Mouse (Mus musculus) urinary bladder, postnatal 4 days (tissue): Measurements from ENCODE around the gene Tmem201.
"Not testable (repeated sequence)": the region's sequence is repeated elsewhere in the genome, so short reads cannot be mapped to it uniquely, and the experiment has no call there.

Experiments
- DNase-seq, 2 experiments: peaks; one replicate each; pipeline ENCODE4 v3.0.0; 2021 to 2022; ENCODE audit warnings: low spot score in 2 of 2

Tmem201 gene

DNA sequence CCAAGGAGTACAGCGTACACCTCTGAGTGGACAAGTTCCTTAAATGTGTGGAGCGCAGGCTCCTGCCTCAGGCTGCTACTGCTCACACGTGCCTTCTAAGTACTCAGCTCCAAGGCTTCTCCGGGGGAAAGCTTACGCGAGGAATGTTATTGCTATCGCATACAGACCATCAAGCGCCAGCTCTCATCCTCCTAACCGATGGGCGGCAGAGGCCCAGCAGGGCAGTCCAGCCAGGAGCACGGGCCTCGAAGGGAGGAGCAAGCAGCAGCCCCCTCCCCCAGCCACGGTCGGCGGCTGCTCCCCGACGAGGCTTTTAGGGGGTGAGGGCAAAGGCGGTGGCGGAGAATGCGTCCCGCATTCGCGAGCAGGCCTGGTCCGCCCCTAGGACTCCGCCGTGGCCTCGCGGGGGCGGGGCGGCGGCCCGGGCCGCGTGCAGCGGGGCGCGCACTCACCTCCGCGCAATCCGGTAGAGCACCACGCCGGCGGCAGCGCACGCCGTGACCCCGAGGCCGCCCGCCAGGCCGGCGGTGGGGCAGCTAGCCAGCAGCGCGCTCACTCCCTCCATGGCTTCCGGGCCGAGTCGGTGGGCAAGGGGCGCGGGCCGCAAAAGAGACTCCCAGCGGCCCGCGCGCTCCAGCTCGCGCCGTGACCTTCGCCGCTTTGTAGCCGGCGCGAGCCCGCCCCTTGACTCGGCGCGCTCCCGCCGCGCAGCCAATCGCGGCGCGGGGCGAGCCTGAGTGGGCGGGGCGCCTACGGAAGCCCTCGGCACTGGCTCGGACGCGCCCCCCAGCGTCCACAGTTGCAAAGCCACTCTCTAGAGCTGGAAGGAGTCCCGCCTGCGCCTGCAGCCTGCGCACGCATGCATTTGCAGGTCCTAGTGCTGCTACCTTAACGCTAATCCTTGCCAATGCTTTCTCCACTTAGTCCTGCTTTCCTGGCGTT is at the start of gene Tmem201:
Gene Tmem201 (minus strand): TSS at position 662 of the 942 bp plus-strand sequence.
- peak; percentile 90 to 95 for DNase-seq

DNA sequence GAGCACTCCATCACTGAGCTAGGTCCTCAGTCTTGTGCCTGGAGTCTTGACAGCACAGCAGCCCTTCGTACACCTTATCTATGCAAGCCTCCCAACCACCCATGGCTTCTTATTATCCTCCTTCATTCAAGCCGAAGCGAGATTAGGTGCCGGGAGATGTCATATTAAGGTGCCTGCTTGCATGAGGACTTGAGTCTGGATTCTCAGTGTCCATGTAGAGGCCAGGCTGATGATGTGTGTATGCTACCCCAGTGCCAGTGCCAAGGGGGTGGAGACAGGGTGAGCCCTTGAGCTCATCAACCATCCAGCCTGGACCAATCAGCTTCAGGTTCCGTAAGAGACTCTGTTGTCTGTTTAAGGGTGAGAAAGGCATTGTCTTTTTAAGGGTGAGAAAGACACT is 47.1 kb upstream of the Tmem201 start:
- no peak for DNase-seq

DNA sequence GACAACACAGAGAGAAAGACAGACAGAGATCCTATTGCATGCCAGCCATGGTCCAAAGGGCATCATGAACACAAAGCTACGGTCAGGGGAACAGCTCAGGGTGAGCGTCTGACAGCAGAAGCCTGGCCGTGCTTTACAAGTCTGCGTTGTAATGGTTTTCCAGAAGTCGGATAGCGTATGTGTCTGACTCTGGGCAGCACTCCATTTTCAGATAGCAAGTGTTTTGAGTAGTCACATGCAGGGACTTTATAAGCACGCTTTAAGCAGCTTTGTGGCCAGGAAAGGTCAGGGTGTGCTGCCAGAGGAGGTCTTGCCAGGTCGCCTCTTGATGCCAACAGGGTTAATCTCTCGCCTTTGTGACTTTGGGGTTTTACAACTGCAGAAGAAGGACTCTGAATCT is 46.5 kb upstream of the Tmem201 start:
- no peak for DNase-seq

- no peak for DNase-seq
Observed at GRCm38 (mm10) chr4:149782975-149783374, 45.1 kb upstream of the Tmem201 start.

DNA sequence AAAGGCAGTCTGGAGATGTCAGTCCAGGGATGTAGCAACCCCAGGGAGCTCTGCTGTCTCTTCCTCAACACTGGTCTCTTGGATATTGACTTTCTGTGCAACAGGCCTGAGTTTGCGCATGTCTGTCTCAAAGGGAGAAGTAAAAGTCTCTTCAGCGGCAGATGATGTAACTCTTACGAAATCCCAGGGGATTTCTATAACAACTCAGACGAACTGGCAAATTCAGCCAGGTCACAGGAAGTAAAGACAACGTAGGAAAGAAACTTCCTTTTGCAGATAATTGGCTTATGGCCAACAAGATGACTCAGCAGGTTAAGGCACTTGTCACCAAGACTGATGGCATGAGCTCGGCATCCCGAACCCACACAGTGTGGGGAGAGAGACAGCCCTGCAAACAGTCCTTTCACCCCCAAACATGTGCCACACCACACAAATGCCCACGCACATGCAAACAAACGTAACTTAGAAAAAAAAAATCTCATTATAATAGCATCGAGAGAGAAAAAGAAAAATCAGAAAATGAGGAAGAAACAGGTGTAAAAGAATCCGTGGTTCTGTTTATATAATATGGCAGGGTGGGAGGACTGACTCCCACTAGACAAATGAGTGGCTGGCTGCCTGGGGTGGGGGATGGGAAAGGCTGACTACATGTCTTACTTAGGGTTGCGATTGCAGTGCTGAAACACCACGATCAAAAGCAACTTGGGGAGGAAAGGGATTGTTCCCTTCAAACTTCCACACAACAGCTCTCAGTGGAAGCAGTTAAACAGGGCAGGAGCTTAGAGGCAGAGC is 42.9 kb upstream of the Tmem201 start:
- DNase-seq: no peak

GRCm38 (mm10) chr4:149779966-149780365 is 42.1 kb upstream of the Tmem201 start:
- no peak for DNase-seq

DNA sequence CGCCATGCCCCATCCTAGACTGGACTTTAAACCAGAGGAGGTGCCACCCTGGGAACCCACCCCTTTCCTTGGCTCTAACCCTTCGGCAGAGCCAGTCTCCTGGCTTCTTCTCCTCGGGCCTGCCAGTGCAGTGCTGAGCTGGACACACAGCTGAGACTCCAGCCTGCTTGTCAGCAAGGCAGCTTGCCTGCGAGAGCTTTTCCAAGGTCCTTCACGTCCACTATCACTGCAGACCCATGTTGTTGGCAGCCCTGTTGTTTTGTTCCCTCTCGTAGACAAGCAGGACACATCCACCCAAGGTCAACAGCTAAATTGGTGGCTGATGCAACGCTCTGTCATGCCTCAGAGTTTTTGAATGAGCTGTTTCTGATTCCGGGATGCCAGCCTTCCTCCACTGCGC is 39.3 kb upstream of the Tmem201 start:
- no peak for DNase-seq

DNA sequence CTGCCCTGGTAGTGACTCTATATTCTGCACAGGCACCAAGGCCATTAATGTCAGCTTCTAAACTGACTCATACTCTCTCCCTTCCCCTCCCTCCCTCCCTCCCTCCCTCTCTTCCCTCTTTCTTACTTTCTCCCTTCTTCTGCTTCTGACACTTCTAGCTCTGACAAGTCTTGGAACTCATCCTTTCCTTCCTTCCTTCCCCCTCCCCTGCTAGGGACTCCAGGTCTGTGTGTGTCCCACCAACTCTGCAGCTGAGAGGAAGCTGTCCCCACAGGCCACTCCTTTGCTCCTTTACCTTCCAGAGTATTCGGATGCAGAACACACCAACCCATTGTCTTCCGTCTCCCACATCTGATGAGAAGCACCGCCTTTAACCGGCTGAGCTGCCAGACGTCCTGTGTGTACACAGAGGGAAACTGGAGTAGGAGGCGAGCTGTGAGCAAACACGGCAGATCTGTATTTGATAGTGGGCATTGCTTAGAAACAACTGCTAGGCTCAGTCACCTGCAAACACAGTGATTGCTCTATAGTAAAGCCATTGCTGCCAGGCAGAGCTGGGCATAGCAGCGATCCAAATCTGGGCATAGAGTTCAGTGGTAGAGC is 38.0 kb upstream of the Tmem201 start:
- no peak for DNase-seq

DNA sequence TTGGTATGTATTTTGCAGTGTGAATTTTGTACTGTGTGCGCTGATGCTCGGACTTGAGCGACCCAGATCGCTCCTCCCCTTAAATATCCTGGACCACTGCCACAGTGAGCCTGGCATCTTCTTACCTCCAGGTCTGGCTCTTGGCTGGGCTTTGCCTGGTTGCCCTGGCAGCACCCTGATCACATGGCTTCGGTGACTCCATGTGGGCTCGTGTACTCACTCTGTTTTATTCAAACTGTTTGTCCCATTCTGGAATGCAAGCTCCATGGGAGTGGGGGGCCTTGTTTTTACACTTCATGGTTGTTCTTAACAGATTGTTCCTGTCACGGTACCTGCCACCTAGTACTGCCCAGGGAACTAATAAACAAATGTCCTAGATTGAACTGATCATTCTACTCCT is 37.5 kb upstream of the Tmem201 start:
- no peak for DNase-seq

GRCm38 (mm10) chr4:149774094-149774470 is 36.2 kb upstream of the Tmem201 start, which contains the start of gene Slc25a33:
TSS of gene Slc25a33 (minus strand) at chr4:149774277.
- peak; percentile 95 to 97 for DNase-seq

DNA sequence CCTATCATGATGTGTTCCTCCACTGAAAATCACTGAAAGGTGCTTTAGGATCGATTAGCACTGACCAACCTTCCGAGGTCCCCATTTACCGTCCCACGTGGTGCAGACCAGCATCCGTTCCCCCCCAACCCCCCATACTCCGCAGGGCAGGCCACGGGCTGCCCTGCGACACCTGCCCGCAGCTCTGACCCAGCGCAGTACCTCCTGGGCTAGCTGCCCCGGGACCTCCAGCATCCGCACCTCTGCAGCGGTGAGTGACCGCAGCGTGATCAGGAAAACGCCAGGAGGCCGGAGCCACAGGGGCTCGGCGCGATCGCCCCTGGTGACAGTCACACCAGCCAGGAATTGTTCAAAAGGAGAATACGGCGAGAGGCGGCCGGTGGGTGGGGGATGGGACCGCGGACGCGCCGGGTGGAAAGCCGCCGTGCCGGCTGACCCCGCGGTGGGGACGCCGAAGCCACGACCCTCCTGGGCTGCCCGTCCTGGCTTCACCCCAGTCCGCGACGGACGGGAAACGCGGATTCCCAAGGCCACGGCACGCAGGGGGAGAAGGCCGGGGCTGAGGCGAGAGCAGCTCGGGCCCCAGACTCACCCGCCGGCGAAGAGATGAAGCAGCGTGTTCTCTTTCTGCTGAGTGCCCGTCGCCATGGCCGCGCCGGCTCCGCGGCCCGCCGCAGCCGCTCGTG is 35.7 kb upstream of the Tmem201 start:
- DNase-seq: no peak

DNA sequence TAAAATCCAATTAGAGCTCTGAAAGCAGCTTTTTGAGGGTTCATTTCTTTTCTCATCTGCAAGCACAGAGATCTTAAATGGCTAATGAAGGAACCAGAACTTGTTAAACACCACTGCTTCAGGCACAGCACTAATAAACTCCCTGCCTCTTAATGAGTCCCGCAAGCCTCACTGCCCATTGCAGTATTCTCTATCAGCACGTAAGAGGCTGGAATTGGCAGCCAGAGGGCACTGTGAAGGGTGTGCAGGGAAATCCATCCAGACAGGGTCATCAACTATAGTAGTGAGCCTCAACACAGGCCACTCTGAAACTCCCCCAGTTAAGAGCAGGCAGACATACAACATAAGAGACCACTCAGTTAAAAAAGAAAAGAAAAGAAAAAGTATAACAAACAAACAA is 34.5 kb upstream of the Tmem201 start:
- no peak for DNase-seq

DNA sequence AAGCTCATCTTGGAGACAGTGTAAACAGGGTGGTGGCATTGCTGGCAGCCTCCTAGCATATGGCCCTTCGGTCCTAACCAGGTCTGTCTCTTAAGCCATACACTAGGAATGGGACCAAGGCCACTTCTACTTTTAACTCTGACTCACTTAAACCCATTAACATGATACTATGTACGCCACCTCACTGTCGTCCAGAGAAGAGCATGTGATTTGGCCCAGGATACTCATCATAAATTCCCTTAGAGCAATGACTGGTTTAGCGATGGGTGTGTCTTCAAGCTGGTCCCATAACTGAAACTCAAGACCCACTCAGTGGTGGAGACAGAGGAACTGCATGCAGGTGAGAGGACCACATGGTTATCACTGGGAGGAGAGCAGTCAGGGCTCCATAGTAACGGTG is 27.4 kb upstream of the Tmem201 start:
- no peak for DNase-seq

- DNase-seq: no peak
Observed at GRCm38 (mm10) chr4:149763335-149763734, 25.5 kb upstream of the Tmem201 start.

DNA sequence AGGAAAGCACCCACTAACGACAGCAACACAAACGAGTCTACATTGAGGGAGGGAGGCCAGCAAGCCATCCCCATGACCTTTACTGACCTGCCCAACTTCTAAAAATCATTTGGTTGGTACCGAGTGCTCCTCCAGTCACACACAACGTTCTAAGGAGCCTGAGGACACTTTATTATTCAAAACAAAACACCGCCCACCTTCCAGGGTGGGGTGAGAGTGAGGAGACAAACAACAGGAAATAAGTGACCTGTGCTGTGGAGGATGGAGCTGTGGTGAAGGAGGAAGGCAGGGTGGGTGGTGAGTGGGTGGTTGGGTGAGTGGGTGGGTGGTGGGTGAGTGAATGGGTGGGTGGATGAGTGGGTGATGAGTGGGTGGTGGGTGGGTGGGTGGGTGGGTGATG is 21.7 kb upstream of the Tmem201 start:
- no peak for DNase-seq

GRCm38 (mm10) chr4:149758423-149758822 is 20.6 kb upstream of the Tmem201 start:
- DNase-seq: no peak

DNA sequence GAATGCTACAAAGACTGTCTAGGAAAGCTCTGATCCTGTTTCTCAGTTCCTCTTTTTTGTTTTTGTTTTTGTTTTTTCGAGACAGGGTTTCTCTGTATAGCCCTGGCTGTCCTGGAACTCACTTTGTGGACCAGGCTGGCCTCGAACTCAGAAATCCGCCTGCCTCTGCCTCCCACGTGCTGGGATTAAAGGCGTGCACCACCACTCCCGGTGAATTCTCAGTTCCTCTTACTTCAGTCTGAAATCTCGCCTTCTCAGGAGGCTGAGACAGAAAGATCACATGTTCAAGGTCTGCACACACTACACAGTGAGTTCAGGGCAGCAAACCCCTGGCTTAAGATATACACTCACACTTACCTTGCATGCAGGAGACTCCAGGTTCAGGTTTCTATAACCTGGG is 18.7 kb upstream of the Tmem201 start:
- not testable (repeated sequence) for DNase-seq

GRCm38 (mm10) chr4:149752836-149753235 is 15.0 kb upstream of the Tmem201 start:
- DNase-seq: no peak

- no peak for DNase-seq
Observed at GRCm38 (mm10) chr4:149752124-149752799, 14.4 kb upstream of the Tmem201 start.

- DNase-seq: no peak
Observed at GRCm38 (mm10) chr4:149750671-149751070, 12.8 kb upstream of the Tmem201 start.

GRCm38 (mm10) chr4:149749663-149750015 is 11.8 kb upstream of the Tmem201 start:
- not testable (repeated sequence) for DNase-seq
